Mouse (Mus musculus): ENCODE measurements at regions not wholly inside any gene's neighbourhood (a gene's known extent, or its start where the extent isn't known, plus 50 kb on each side); places are given as distances from the start of the nearest gene placed in this dataset.

DNA sequence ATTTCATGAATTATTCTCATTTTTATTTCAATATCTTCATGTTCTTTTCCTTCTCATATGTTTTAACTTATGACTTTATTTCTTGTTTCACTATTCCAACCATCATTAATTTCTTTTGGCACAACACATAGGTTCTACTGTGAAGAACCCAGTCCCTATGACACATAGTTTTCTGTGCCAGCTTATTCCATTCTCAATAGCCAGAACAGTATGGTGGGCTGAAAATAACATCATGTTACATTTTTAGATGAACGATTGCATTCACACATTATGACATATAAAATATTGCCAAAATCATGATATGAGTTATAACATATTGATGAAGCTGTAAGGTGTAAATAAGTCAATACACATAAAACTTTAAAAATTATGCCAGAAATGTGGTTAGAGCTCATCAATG is 982.4 kb downstream of the Gsdmc2 start:
- CTCF ChIA-PET = interaction anchor here in 1 of 4 experiments (0.6 kb wide), 1 partner anchor 999 kb away, joined by 3 read pairs; no protein-coding TSS in a partner anchor
- POLR2A ChIA-PET = no interaction called here

- ChIA-PET CTCF (no interaction called here), POLR2A (interaction anchor here in 1 of 4 experiments (1.6 kb wide), 1 partner anchor 9 kb away, joined by 3 read pairs; no protein-coding TSS in a partner anchor)
Observed at GRCm38 (mm10) chr15:62861422-62861821, 983.6 kb downstream of the Gsdmc2 start.

DNA sequence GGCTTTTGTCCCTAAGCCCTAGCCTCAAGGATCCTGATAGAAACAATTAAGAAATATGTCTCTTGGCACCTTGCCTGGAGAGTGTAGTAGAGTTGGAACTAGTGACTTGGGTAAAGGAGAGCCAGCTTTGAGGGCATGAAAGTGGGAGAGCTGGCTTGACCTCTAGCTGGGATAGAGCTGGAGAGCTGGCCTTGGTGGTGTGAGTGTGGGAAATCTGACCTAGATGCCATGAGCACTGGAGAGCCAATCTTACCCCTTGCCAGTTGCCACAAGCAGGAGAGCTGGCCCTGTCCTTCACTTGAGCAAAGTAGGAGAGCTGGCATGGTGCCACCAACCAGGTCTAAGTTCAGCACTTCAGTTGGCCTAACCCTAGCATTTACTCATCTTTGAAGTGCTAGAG is 995.7 kb downstream of the Gsdmc2 start:
- POLR2A ChIA-PET = no interaction called here

GRCm38 (mm10) chr15:62845884-62846283 is 999.1 kb downstream of the Gsdmc2 start:
- ChIA-PET POLR2A (no interaction called here), CTCF (no interaction called here)

More for the DNA sequence above, 995.7 kb downstream of the Gsdmc2 start:
- CTCF ChIA-PET = no interaction called here

- POLR2A ChIA-PET = no interaction called here
- CTCF ChIA-PET = no interaction called here
Observed at GRCm38 (mm10) chr15:62825586-62825985, 1019.4 kb downstream of the Gsdmc2 start.

DNA sequence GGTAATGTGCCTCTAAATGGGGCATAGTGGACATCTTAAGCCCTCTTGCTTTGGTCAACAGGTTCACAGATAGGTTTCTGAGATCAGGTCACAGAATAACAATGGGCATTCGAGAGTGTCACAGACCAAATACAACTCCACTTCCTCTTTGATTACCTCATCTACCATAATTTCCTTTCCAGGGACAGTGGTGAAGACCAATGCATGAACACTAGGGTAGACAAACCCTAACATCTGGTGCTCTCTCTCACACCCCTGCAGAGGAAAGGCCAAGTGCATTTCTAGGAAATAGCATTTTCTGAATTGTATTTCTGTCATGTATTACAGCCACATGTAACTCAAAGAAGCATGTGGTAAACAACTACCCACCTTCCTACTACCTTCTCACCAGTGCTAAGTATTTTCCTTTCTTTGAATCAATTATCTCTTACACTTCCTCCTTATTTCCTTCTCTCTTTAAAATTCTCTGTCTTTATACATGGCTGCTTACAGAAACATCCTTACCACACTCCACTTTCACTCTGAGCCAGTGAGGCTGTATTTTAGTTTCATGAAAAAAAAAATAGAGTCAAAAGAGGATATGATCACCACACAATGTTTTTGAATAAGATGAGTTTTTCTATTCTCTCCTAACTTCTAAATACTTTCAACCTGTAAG is 1021.0 kb downstream of the Gsdmc2 start:
- ChIA-PET POLR2A (no interaction called here), CTCF (no interaction called here)

DNA sequence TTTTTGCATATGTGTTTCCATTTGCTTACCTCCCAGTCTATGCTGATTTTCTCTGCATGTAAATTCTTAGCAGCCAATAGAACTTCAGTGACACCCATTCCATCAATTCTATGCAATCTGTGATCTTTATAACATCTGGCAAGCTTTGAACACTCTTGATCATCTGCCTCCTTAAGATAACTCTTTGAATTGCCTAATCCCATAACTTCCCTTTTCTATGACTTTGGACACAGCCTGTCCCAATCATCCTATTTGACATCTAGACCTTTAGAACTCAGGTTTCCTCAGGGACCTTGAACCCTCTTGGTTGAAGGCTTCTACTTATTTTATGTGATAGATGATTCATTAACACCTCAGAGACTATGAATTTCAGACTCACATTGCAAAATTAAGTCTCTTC is 1022.7 kb downstream of the Gsdmc2 start:
- ChIA-PET POLR2A (no interaction called here), CTCF (no interaction called here)

DNA sequence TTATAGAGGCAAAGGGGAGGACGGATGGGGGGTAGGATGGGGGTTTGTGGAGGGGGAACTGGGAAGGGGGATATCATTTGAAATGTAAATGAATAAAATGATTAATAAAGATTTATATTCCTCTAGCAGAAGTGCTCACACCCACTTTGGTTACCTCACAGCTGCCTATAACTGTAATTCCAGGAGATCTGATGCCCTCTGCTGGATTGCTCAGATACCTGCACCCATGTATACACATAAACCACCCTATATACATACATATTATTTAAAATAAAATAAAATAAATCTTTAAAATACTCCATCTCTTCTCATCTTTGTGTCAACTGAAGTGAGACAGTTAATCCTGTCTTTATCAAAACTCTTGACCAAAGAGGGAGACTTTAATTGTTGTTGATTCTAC is 1031.9 kb downstream of the Gsdmc2 start:
- ChIA-PET POLR2A (interaction anchor here in 1 of 4 experiments (0.7 kb wide), 1 partner anchor 354 kb away, joined by 3 read pairs; no protein-coding TSS in a partner anchor), CTCF (no interaction called here)

- CTCF ChIA-PET = no interaction called here
- POLR2A ChIA-PET = no interaction called here
Observed at GRCm38 (mm10) chr15:62812026-62812425, 1033.0 kb downstream of the Gsdmc2 start.

DNA sequence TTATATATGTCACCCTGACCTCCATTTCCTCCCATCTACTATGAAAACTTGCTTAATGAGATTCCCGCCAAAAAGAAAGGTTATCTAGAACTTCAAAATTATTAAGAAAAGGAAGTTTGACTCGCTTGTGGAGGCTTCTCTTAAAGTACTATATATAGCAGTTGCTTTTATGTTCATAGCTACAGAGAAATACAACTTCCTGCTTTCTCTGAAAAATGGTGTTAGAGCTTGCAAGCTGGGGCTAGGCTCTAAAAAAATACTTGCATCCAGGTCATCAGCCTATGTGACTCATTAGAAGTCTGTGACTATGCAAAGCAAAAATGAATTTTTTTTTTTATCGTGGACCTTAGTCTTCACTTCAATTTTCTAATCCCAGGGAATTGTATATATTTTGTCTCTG is 1035.7 kb downstream of the Gsdmc2 start:
- POLR2A ChIA-PET = no interaction called here
- CTCF ChIA-PET = no interaction called here

GRCm38 (mm10) chr15:62808087-62808808 is 1036.7 kb downstream of the Gsdmc2 start:
- ChIA-PET POLR2A (no interaction called here), CTCF (no interaction called here)

DNA sequence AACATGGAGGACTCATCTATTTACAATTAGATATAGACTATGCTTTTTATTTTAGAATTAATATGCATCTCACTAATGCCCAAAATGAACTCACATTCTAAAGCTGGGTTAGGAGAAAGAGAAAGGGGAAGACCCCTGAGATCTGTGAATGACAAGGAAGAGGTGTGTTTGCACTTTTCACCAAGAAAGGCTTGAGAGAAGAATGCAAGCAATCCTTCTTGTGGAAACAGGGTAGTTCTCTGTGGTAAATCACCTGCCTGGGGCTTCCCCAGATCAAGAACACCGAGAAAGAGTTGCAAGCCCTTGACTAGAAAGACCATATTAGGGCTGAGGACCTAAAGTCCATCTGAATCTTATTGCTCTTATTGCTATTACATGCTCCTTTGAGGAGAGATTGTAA is 1037.6 kb downstream of the Gsdmc2 start:
- POLR2A ChIA-PET = no interaction called here
- CTCF ChIA-PET = no interaction called here

GRCm38 (mm10) chr15:62802770-62803169 is 1042.2 kb downstream of the Gsdmc2 start:
- CTCF ChIA-PET = interaction anchor here in 2 of 4 experiments (0.6 to 0.7 kb wide), 2 partner anchors 53 to 673 kb away, joined by 4 to 5 read pairs; no protein-coding TSS in a partner anchor
- POLR2A ChIA-PET = interaction anchor here in 1 of 4 experiments (0.5 kb wide), 1 partner anchor 819 kb away, joined by 4 read pairs; no protein-coding TSS in a partner anchor

- ChIA-PET CTCF (no interaction called here), POLR2A (no interaction called here)
Observed at GRCm38 (mm10) chr15:62798731-62799130, 1046.2 kb downstream of the Gsdmc2 start.

DNA sequence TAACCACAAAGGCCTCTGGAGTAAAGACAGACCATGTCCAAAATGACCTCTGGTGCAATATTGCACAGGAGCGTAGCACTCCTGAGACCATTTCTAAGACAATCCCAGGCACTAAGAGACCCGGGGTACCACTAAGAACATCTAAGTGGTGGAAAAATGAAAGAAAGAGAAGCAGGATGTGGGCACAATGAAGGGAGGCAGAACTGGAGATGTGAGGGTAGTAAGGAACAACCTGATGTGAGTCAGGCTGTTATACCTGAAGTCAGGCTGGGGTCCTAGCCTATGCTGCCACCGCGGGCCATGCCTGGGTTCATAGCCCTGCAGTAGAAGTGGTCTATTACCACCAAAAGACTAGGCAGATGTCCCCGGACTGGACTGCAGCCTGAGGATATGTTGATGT is 1051.4 kb downstream of the Gsdmc2 start:
- CTCF ChIA-PET = no interaction called here
- POLR2A ChIA-PET = no interaction called here

GRCm38 (mm10) chr15:62792084-62792483 is 1052.9 kb downstream of the Gsdmc2 start:
- ChIA-PET CTCF (no interaction called here), POLR2A (no interaction called here)

- CTCF ChIA-PET = interaction anchor here in 1 of 4 experiments (0.7 kb wide), 1 partner anchor 462 kb away, joined by 3 read pairs; no protein-coding TSS in a partner anchor
- POLR2A ChIA-PET = no interaction called here
Observed at GRCm38 (mm10) chr15:62787753-62788152, 1057.2 kb downstream of the Gsdmc2 start.

- ChIA-PET CTCF (no interaction called here), POLR2A (no interaction called here)
Observed at GRCm38 (mm10) chr15:62786315-62786714, 1058.7 kb downstream of the Gsdmc2 start.

DNA sequence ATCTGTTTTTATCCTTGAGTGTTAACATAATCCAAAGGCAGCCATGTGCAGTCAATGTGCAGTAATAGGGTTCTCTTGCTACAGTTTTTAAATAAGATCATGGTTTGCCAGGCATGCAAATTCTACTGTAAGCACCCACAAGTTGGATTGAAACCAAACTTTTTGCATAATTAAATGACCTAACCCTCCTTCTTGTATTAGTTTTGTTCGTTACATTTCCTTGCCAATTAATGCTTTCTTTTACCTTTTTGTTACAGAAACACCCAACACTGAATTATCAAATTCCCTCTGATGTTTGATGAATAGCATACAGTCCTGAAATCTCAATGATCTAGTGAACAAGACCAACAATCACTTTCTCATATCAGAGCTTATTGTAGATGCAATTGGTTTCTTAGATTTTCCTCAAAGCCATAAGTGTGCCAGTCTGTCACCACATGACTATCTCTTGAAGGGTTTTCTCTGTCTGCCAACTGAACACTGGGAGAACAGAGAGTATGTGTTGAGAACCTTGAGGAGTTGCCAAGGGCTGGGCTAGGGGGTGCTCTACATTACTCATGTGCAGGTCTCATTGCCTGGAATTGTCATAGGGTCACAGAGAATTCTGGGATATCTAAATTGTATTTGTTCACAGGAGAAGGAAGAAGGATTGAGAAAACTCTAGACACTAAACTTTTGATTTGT is 1060.4 kb downstream of the Gsdmc2 start:
- POLR2A ChIA-PET = no interaction called here
- CTCF ChIA-PET = no interaction called here

DNA sequence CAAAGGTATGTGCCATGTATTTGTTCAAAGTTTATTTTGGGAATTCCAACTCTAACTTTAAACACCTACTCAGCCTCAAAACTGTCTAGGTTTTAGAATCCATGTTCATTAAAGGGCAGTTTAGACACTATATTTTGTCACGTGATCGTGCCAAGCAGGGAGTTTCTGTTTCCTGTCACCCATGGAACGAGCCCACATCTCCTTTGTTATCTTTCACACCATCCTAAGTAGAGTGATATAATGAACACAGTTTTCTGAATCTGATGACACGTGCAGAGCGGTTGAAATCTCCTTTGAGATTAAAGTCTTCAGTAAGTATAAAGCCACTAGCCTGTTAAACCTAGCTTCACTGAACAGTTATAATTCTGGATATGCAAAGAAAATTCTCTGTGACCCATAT is 1066.1 kb downstream of the Gsdmc2 start:
- POLR2A ChIA-PET = no interaction called here

GRCm38 (mm10) chr15:62752686-62753085 is 1092.3 kb downstream of the Gsdmc2 start:
- POLR2A ChIA-PET = no interaction called here
- CTCF ChIA-PET = no interaction called here

More for the DNA sequence above, 1066.1 kb downstream of the Gsdmc2 start:
- CTCF ChIA-PET = no interaction called here

Measured in embryonic stem cell, embryonic (primary cell).